Mouse (Mus musculus) small intestine, adult 2 months (tissue): ENCODE results near the gene Qpct.

Experiments
- CTCF ChIP-seq: fragments of 200-500 bp; IDR thresholded peaks from 2 replicates; pipeline ENCODE4 v1.5.1; 2012; ENCODE audit warnings: low read depth, mild to moderate bottlenecking, control low read depth, inconsistent platforms, low read length, moderate library complexity, mixed read lengths; ENCODE audit not compliant: insufficient replicate concordance, insufficient read length; ENCODE audit errors: extremely low read depth
- POLR2A ChIP-seq: fragments of 200-500 bp; IDR thresholded peaks from 2 replicates; pipeline ENCODE4 v1.6.1; 2012; ENCODE audit warnings: low read depth, mild to moderate bottlenecking, control low read depth, inconsistent platforms, low read length, moderate library complexity

DNA sequence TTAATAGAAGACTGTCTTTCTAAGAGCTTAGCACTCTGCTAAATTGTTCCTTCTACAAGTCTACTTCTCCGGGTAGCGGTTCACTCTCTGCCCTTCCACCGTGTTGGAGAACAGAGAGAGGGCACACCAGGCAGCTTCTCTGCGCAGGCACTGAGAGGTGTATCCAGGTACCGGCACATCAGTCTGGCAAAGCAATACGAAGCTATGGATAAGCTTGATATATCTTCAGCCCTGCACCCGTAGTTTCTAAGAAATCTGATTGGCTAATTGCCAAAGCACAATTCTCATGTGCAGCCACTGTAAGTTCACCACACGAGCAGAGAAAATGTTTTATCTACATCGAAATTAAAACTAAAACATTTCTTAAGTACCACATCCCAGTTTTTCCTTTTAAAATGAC is 33.3 kb upstream of the Qpct start:
- no peak for TF ChIP-seq CTCF
- TF ChIP-seq POLR2A, result no peak
